Mouse (Mus musculus) thymus, adult 2 months (tissue): ENCODE data around the gene Zbed6. TPM values are rescaled to one million over a fixed set of nuclear protein-coding genes. Genes with fewer than 3 reads are reported as not detected.
"Not testable (repeated sequence)": the region's sequence is repeated elsewhere in the genome, so short reads cannot be mapped to it uniquely, and the experiment has no call there.

Experiments used
- DNase-seq: peaks from one replicate; pipeline ENCODE4 v3.0.0; 2021
- H3K27ac ChIP-seq: fragments of 200-500 bp; 2 replicates; pipeline ENCODE4 v1.5.1; 2012; ENCODE audit warnings: low read length, control low read depth; ENCODE audit not compliant: control insufficient read depth, insufficient read depth
- H3K27me3 ChIP-seq: fragments of 200-500 bp; 2 replicates; pipeline ENCODE4 v1.6.1; 2012; ENCODE audit warnings: mild to moderate bottlenecking, low read length, moderate library complexity, mixed read lengths; ENCODE audit not compliant: control insufficient read depth, insufficient read depth
- H3K36me3 ChIP-seq: fragments of 200-500 bp; 2 replicates; pipeline ENCODE4 v1.6.1; 2012; ENCODE audit warnings: mild to moderate bottlenecking, low read length, moderate library complexity; ENCODE audit not compliant: control insufficient read depth, insufficient read depth
- H3K4me1 ChIP-seq: fragments of 200-500 bp; replicated peaks from 2 replicates; pipeline ENCODE4 v1.6.1; 2012; ENCODE audit warnings: low read length; ENCODE audit not compliant: control insufficient read depth, insufficient read depth
- H3K4me3 ChIP-seq: fragments of 200-500 bp; 2 replicates; pipeline ENCODE4 v1.5.1; 2012; ENCODE audit warnings: mild to moderate bottlenecking, low read length, control low read depth, moderate library complexity; ENCODE audit not compliant: control insufficient read depth, insufficient read depth
- CTCF ChIP-seq: fragments of 200-500 bp; IDR thresholded peaks from 2 replicates; pipeline ENCODE4 v1.5.1; 2012; ENCODE audit warnings: mild to moderate bottlenecking, control low read depth, low read length, moderate library complexity, borderline replicate concordance; ENCODE audit not compliant: control insufficient read depth, poor library complexity, insufficient read depth; ENCODE audit errors: extremely low read depth
- POLR2A ChIP-seq: fragments of 200-500 bp; IDR thresholded peaks from 2 replicates; pipeline ENCODE4 v1.6.1; 2012; ENCODE audit warnings: mild to moderate bottlenecking, low read length, control low read depth, moderate library complexity; ENCODE audit not compliant: control insufficient read depth, poor library complexity, insufficient read depth; ENCODE audit errors: extremely low read depth
- WGBS: fragments of 180-500 bp; shearing (Covaris S2); methylation state at CpG from one replicate; pipeline ENCODE4 v1.1.7; 2018; 5-methylcytosine and 5-hydroxymethylcytosine counted together
- polyA plus RNA-seq: library from polyadenylated mRNA; depleted of rRNA; stranded (reverse); fragments of >200 nt; gene quantifications from 2 replicates; pipeline ENCODE4 v1.2.3, GENCODE M21; 2012; rRNA removed

Zbed6 gene
- polyA plus RNA-seq = 4.1 and 5.3 TPM in 2 replicates

DNA sequence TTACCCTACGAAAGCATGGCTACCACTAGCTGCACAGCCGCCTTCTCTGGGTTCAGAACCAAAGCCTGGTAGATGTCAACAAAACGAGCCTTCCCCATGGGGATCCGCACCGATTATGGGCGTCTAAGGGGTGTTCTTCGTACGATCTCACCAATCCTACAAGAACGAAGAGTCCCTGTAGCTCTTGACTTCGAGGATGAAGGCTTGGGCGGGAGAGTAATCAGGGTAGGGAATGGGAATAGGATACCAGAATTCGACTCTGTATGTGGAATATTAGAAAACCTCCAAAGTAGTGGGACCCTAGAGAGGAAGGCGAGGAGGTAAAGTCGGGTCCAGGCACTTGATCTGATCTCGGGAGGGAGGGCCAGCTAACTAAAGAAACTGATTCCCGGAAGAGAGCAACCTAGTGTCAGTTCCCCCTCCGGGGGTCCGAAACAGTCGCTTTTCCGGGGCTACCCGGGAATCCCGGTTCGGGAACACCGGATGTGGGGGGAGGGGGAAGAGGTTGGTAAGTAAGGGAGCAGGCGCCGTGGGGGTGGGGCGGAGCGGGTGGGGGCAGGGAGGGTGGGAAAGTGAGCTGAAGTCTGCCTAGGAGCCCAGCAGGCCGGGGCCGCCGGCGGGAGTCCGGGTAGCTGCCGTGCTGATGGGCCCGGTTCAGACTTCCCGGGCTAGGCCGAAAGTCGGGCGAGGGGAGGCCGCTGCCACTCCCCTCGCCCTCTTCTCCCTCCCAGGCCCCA, at the start of gene Zbed6:
TSS of gene Zbed6 (minus strand) at position 420 of the 737 bp plus-strand sequence.
- TF ChIP-seq POLR2A (no peak), CTCF (no peak)
- Histone ChIP-seq H3K36me3 (peaks cover 13% of the 10 kb centered on the region; the same call in 1 of the 2 replicates), H3K27ac (peak within 1 kb of the TSS; percentile 41), H3K27me3 (no peaks in the 10 kb centered on the region), H3K4me1 (0 out of 2 replicates have a peak, but pooled peaks cover 3% of the 10 kb centered on the region), H3K4me3 (peak within 1 kb of the TSS; percentile 62)
- peak; percentile 66 for DNase-seq
- WGBS = 1% methylated on average over 41 of the region's 41 CpGs

- WGBS = 82% methylated on average over 3 of the region's 3 CpGs
- no peak for TF ChIP-seq CTCF
- TF ChIP-seq POLR2A = no peak
- no peaks in the 10 kb centered on the region for H3K27me3 ChIP-seq
- DNase-seq = peak; percentile 14
- no peak overlapping the region for H3K27ac ChIP-seq
- H3K4me1 ChIP-seq = peaks cover 19% of the 10 kb centered on the region
- H3K36me3 ChIP-seq = no peaks in the 10 kb centered on the region
- H3K4me3 ChIP-seq = no peak overlapping the region
These were observed 48.6 kb upstream of the Zbed6 start for GRCm38 (mm10) chr1:133709292-133709691.

DNA sequence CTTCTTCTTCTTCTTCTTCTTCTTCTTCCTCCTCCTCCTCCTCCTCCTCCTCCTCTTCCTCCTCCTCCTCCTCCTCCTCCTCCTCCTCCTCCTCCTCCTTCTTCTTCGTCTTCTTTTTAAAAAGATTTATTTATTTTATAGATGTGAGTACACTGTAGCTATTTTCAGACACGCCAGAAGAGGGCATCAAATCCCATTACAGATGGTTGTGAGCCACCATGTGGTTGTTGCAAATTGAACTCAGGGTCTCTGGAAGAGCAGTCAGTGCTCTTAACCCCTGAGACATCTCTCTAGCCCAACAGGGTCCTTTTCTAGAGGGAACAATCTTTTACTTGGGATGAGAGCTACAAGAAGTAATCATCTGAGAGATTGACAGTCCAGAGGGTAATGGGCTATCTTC, 41.1 kb upstream of the Zbed6 start:
- not testable (repeated sequence) for H3K36me3 ChIP-seq, H3K4me1 ChIP-seq, H3K27ac ChIP-seq, H3K27me3 ChIP-seq, H3K4me3 ChIP-seq
- WGBS = 29% methylated on average over 1 of the region's 2 CpGs
- DNase-seq = peak; percentile 46

GRCm38 (mm10) chr1:133697935-133698620, 37.4 kb upstream of the Zbed6 start:
- no peak overlapping the region for H3K27ac ChIP-seq
- H3K27me3 ChIP-seq = no peaks in the 10 kb centered on the region
- DNase-seq = no peak
- no peak overlapping the region for H3K4me3 ChIP-seq
- no peaks in the 10 kb centered on the region for H3K36me3 ChIP-seq
- peaks cover 21% of the 10 kb centered on the region for H3K4me1 ChIP-seq
- no peak for TF ChIP-seq POLR2A
- no peak for TF ChIP-seq CTCF
- WGBS = 92% methylated on average over 12 of the region's 12 CpGs

- WGBS = 78% methylated on average over 7 of the region's 7 CpGs
- DNase-seq = no peak
- no peak overlapping the region for H3K27ac ChIP-seq
- no peaks in the 10 kb centered on the region for H3K27me3 ChIP-seq
- H3K4me1 ChIP-seq = peaks cover 30% of the 10 kb centered on the region
- H3K36me3 ChIP-seq = no peaks in the 10 kb centered on the region
- TF ChIP-seq POLR2A (no peak), CTCF (no peak)
- no peak overlapping the region for H3K4me3 ChIP-seq
These were observed 35.2 kb upstream of the Zbed6 start for GRCm38 (mm10) chr1:133695901-133696300.

DNA sequence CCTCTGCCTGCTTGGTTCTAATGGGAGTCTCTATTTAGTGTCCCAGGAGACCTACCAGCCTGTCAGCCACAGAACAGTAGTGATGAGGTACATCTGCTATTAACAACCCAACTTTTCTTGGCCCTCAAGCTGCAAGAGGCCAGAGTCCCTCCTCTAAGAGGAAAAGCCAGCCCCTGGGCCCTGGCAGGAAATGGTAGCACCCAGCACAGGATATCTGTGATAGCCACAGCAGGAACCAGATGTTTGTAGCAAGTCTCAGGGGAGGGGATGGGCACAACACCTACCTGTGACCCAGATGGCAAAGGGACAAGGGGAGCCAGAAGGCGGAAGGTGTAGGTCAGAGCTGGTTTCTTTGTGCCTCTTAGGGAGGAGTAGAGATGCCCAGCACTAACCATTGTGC, 34.2 kb upstream of the Zbed6 start:
- TF ChIP-seq CTCF (no peak), POLR2A (no peak)
- no peaks in the 10 kb centered on the region for H3K36me3 ChIP-seq
- H3K4me1 ChIP-seq = peaks cover 36% of the 10 kb centered on the region
- WGBS = 56% methylated on average over 1 of the region's 1 CpGs
- H3K27ac ChIP-seq = no peak overlapping the region; the same call in 1 of the 2 replicates
- peak; percentile 13 for DNase-seq
- H3K27me3 ChIP-seq = no peaks in the 10 kb centered on the region
- H3K4me3 ChIP-seq = no peak overlapping the region
